8 mouse cellular contexts compared by ENCODE assay signal in the genomic region with DNA sequence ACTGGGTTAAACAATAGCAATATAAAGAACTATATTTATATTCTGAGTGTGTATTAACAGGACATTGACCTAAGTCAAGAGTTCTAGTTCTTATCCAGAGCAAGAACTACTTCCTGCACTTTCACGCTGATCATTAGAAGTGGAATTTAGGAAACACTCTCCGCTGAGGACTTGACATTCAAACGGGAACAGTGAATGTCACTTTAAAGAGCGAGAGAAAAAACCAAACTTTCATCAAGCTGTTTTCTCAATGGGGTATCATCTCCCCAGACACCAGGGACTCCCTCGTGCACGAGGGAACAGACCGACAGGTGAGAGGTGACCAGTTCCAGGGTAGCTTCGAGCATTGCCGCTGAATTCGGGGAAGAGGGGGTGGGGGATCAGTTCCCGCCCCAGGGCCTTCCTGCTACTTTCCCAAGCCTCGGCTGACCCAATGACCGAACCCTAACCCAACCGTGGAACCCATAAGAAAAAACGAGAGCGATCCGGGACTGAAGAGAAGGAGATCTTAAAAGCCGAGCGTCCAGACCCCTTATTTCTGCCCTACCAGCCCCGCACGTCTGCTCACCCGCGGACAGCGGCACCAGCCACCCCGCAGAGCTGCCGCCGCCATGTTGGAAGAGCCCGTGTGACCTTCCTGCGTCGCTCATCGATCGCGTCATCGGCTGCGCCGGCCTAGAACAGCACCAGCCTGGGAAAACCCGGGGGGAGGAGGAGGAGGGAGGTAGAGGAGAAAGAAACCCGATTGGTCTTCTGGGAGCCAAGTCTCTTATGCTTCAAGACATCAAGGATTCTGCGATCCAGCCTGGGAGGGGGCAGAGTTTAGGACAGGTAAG. TPM values are rescaled to one million over a fixed set of nuclear protein-coding genes. Genes with fewer than 3 reads are reported as not detected.
DNase-seq lines count a peak whose midpoint lies in the region; ATAC-seq lines count a peak whose summit lies in the region.

A gene (minus strand): TSS at position 639 of the 836 bp plus-strand sequence.

- peak; percentile 98 for ATAC-seq in inflammation-experienced regulatory T-cells, adult 6 months
- ATAC-seq in megakaryocyte-erythroid progenitor cell, adult 5-6 weeks (replicated peaks; ENCODE audit: low FRiP score, low TSS enrichment, poor library complexity, severe bottlenecking), result peak; percentile 97

- peak; percentile 96 to 97 for DNase-seq in adrenal gland, adult (ENCODE audit: inconsistent age in 2 of 2, low spot score in 1 of 2)
- peak; percentile 98 for DNase-seq in embryo, embryonic 10.5 days (ENCODE audit: low spot score)
- peak; percentile 96 for DNase-seq in gastrocnemius, postnatal 14 days
- peak; percentile 95 to 98 for DNase-seq in left cerebral cortex, postnatal 10 days (ENCODE audit: extremely low spot score in 1 of 2, low spot score in 2 of 2)
- DNase-seq in right cerebral cortex, postnatal 25 days, result peak; percentile 96
- DNase-seq in urinary bladder, postnatal 4 days (ENCODE audit: low spot score in 2 of 2), result peak; percentile 89 to 97

- intact Hi-C loops in gastrocnemius, postnatal 14 days (cut with DNase I; ENCODE audit: low total_unique reads), result no loop called here
- intact Hi-C loops in left cerebral cortex, postnatal 10 days (cut with DNase I), result no loop called here

RNA-seq across cellular contexts. Expression of the gene that starts here (rescaled TPM):
- 10 to 100 TPM; 67.8 to 82.1 TPM for total RNA-seq in gastrocnemius, postnatal 14 days (2021)
- polyA plus RNA-seq in inflammation-experienced regulatory T-cells, adult 6 months (2017; shearing (Covaris generic)), result 10 to 100 TPM; 69.8 to 91.0 (median 81.9) TPM
- total RNA-seq in left cerebral cortex, postnatal 10 days (2021), result 10 to 100 TPM; 67.1 to 73.9 TPM
- total RNA-seq in megakaryocyte-erythroid progenitor cell, adult 5-6 weeks (2014; fragmentation: Nextera tagmentation), result 72.7 and 139 TPM in 2 replicates
- total RNA-seq in megakaryocyte-erythroid progenitor cell, adult 5-6 weeks (2017), result 155 and 191 TPM in 2 replicates

Comparison
In these comparisons a context has a peak if more than half of its experiments do, and no peak if none do; other contexts are left out.
1. Peak in every context shown above with its lines: DNase-seq and ATAC-seq.